Mouse (Mus musculus) liver, embryonic 14.5 days (tissue): ENCODE measurements around the gene Fgfr2. TPM values are rescaled to one million over a fixed set of nuclear protein-coding genes. Genes with fewer than 3 reads are reported as not detected.
A peak's percentile ranks its signal among the peaks of the same experiment; 100 is the strongest.

Experiments
- ATAC-seq: fragments of 200-750 bp; cut with Nextera tagmentation; 2 replicates; pipeline ENCODE4 v1.8.0; 2017; ENCODE audit warnings: moderate number of reproducible peaks, mild to moderate bottlenecking, moderate library complexity; ENCODE audit not compliant: insufficient read depth
- DNase-seq, 3 experiments: peaks; one replicate each; pipeline ENCODE4 v3.0.0-alpha.2; 2012 to 2013; ENCODE audit warnings: low read depth in 3 of 3, low spot score in 3 of 3
- H3K27ac ChIP-seq: fragments of 300-500 bp; sonication (generic); 2 replicates; pipeline ENCODE4 v1.5.1; 2014; ENCODE audit warnings: moderate library complexity, mild to moderate bottlenecking, control low read depth, inconsistent platforms
- H3K27me3 ChIP-seq: fragments of 300-500 bp; sonication (generic); 2 replicates; pipeline ENCODE4 v1.6.1; 2014; ENCODE audit warnings: mild to moderate bottlenecking, low read length, moderate library complexity; ENCODE audit not compliant: control insufficient read depth, insufficient read depth
- H3K36me3 ChIP-seq: fragments of 300-500 bp; sonication (generic); replicated peaks from 2 replicates; pipeline ENCODE4 v1.6.1; 2014; ENCODE audit warnings: low read depth; ENCODE audit not compliant: control insufficient read depth, insufficient read depth
- H3K4me1 ChIP-seq, 2 experiments: fragments of 200-500 bp in 1 of 2; fragments of 300-500 bp in 1 of 2; sonication (generic) in 1 of 2; replicated peaks; 2 replicates each; pipeline ENCODE4 v1.6.1; 2012 to 2014; ENCODE audit warnings: antibody characterized with exemption in 1 of 2, inconsistent platforms in 1 of 2, low read length in 1 of 2; ENCODE audit not compliant: control insufficient read depth in 2 of 2, insufficient read depth in 2 of 2
- H3K4me2 ChIP-seq: fragments of 300-500 bp; sonication (generic); 2 replicates; pipeline ENCODE4 v1.6.1; 2014; ENCODE audit warnings: low read depth, mild to moderate bottlenecking, control low read depth, moderate library complexity
- H3K4me3 ChIP-seq, 2 experiments: fragments of 200-500 bp in 1 of 2; fragments of 300-500 bp in 1 of 2; sonication (generic) in 1 of 2; 2 replicates each; pipeline ENCODE4 v1.5.1; 2012 to 2014; ENCODE audit warnings: low read depth in 2 of 2, low read length in 2 of 2, mild to moderate bottlenecking in 2 of 2, control low read depth in 1 of 2, inconsistent platforms in 1 of 2, moderate library complexity in 1 of 2; ENCODE audit not compliant: insufficient read depth in 1 of 2
- H3K9ac ChIP-seq: fragments of 300-500 bp; sonication (generic); replicated peaks from 2 replicates; pipeline ENCODE4 v1.6.1; 2014; ENCODE audit warnings: mild to moderate bottlenecking, control low read depth, moderate library complexity
- H3K9me3 ChIP-seq: fragments of 300-500 bp; sonication (generic); 2 replicates; pipeline ENCODE4 v1.6.1; 2016; ENCODE audit warnings: low read length, mixed read lengths; ENCODE audit not compliant: control insufficient read depth
- CTCF ChIP-seq: IDR thresholded peaks from 2 replicates; pipeline ENCODE4 v1.5.1; 2016; ENCODE audit warnings: antibody characterized with exemption, low read depth, control low read depth
- EP300 ChIP-seq: IDR thresholded peaks from 2 replicates; pipeline ENCODE4 v1.6.1; 2016; ENCODE audit warnings: antibody characterized with exemption, low read depth
- WGBS: fragments of 180-500 bp; shearing (Covaris S2); extraction: QIAGEN DNeasy Blood & Tissue Kit; methylation state at CpG from one replicate; pipeline ENCODE4 v1.1.7; 2014; ENCODE audit not compliant: insufficient replicate concordance; 5-methylcytosine and 5-hydroxymethylcytosine counted together
- polyA plus RNA-seq, 2 experiments: library from polyadenylated mRNA; depleted of rRNA in 1 of 2; stranded (reverse) in 1 of 2; unstranded in 1 of 2; fragments of >200 nt; fragmentation: Nextera tagmentation in 1 of 2; extraction: Ambion mirVana in 1 of 2; gene quantifications; 2 replicates each; pipeline versions ENCODE4 v1.2.1 to v1.2.3; 2012 to 2014

Fgfr2 gene
- polyA plus RNA-seq, 2 experiments, result 7.9 to 8.8 TPM

GRCm38 (mm10) chr7:133056924-133057323, 66.2 kb downstream of the Fgfr2 start:
- WGBS, result 79% methylated on average over 8 of the region's 8 CpGs

DNA sequence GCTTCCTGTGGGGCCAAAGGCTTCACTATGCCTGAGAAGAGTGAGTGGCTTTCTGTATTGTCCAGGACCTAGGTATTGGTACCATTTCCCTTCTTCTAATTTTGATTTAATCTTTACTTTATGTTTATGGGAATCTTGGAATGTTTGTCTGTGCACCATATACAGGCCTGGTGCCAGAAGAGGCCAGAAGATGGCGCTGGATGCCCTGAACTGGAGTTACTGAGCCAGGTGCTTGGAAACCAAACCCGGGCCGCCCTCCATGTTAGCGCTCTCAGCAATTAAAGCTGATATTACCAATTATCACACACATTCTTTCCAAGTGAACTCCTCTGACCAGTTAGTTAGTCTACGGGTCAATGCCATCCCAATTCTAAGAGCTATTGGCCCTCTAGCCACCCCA, 68.7 kb downstream of the Fgfr2 start:
- Histone ChIP-seq H3K27ac (no peak overlapping the region), H3K9ac (no peak overlapping the region), H3K27me3 (no peaks in the 10 kb centered on the region), H3K9me3 (no peaks in the 10 kb centered on the region), H3K36me3 (no peaks in the 10 kb centered on the region), H3K4me2 (no peak overlapping the region), H3K4me1 (0 out of 4 replicates have a peak, but pooled peaks cover 0 to 5% of the 10 kb centered on the region in 2 experiments), H3K4me3 (no peak overlapping the region)
- no peak for ATAC-seq
- TF ChIP-seq EP300, result no peak
- TF ChIP-seq CTCF, result peak; percentile 40; the same call in 1 of the 2 replicates
- DNase-seq, result no peak
- 84% methylated on average over 5 of the region's 5 CpGs for WGBS

More at GRCm38 (mm10) chr7:133056924-133057323, 66.2 kb downstream of the Fgfr2 start:
- DNase-seq, result no peak
- no peak for ATAC-seq
- no peak for TF ChIP-seq EP300
- TF ChIP-seq CTCF, result no peak
- no peak overlapping the region for H3K4me3 ChIP-seq
- no peak overlapping the region for H3K4me2 ChIP-seq
- H3K36me3 ChIP-seq, result no peaks in the 10 kb centered on the region
- H3K9ac ChIP-seq, result no peak overlapping the region
- H3K27me3 ChIP-seq, result no peaks in the 10 kb centered on the region
- H3K9me3 ChIP-seq, result no peaks in the 10 kb centered on the region
- 0 out of 4 replicates have a peak, but pooled peaks cover 0 to 3% of the 10 kb centered on the region in 2 experiments for H3K4me1 ChIP-seq
- no peak overlapping the region for H3K27ac ChIP-seq

DNA sequence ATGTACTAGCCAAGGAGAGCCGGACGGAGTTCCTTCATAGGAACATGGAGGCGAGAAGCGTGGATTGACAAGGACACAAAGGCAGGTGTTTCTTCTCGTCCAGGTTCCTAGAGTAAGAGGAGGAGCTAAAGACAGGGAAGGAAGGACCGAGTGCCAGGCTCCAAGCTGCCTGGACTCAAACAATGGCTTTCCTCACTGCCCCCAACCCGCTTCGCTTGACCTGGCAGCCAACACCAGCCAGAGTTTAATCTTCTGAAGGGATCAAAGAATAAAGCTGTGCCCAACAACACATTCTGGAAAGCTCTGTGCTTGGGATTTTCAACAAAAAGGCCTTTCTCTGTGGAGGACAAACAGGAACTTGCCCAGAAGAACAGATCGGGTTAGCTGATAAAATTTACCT, 69.4 kb downstream of the Fgfr2 start:
- H3K4me3 ChIP-seq, result no peak overlapping the region
- 79% methylated on average over 9 of the region's 9 CpGs for WGBS
- H3K9ac ChIP-seq, result no peak overlapping the region
- ATAC-seq (no peak), DNase-seq (no peak)
- H3K4me2 ChIP-seq, result no peak overlapping the region
- H3K9me3 ChIP-seq, result no peaks in the 10 kb centered on the region
- H3K27me3 ChIP-seq, result no peaks in the 10 kb centered on the region
- H3K4me1 ChIP-seq, result peaks cover 0 to 5% of the 10 kb centered on the region in 2 experiments; a peak in 1 of 4 replicates
- TF ChIP-seq CTCF, result no peak
- TF ChIP-seq EP300, result no peak
- no peaks in the 10 kb centered on the region for H3K36me3 ChIP-seq
- no peak overlapping the region for H3K27ac ChIP-seq

GRCm38 (mm10) chr7:133052819-133053218, 70.3 kb downstream of the Fgfr2 start:
- 44% methylated on average over 8 of the region's 8 CpGs for WGBS
- ATAC-seq (peak; percentile 28; the same call in 1 of the 2 replicates), DNase-seq (peak in 1 of 3 experiments; percentile 23)
- Histone ChIP-seq H3K4me1 (peaks cover 0 to 9% of the 10 kb centered on the region in 2 experiments; a peak in 1 of 4 replicates), H3K36me3 (no peaks in the 10 kb centered on the region), H3K9ac (no peak overlapping the region), H3K4me3 (no peak overlapping the region), H3K4me2 (no peak overlapping the region), H3K27ac (no peak overlapping the region), H3K27me3 (no peaks in the 10 kb centered on the region), H3K9me3 (no peaks in the 10 kb centered on the region)
- TF ChIP-seq EP300 (no peak), CTCF (no peak)

- no peak overlapping the region for H3K4me2 ChIP-seq
- H3K36me3 ChIP-seq, result no peaks in the 10 kb centered on the region
- no peak overlapping the region for H3K27ac ChIP-seq
- H3K4me1 ChIP-seq, result peaks cover 0 to 12% of the 10 kb centered on the region in 2 experiments; a peak in 1 of 4 replicates
- H3K9ac ChIP-seq, result no peak overlapping the region
- DNase-seq (no peak), ATAC-seq (no peak)
- no peaks in the 10 kb centered on the region for H3K27me3 ChIP-seq
- H3K4me3 ChIP-seq, result no peak overlapping the region
- WGBS, result 46% methylated on average over 6 of the region's 6 CpGs
- H3K9me3 ChIP-seq, result no peaks in the 10 kb centered on the region
- TF ChIP-seq CTCF (no peak), EP300 (no peak)
Observed at GRCm38 (mm10) chr7:133050681-133051080, 72.5 kb downstream of the Fgfr2 start.
